Mouse (Mus musculus) lung, postnatal 0 days (tissue): ENCODE results near the gene Usp39.

Experiments
- CTCF ChIP-seq: IDR thresholded peaks from 2 replicates; pipeline ENCODE4 v1.5.1; 2016; ENCODE audit warnings: antibody characterized with exemption, mild to moderate bottlenecking
- EP300 ChIP-seq: IDR thresholded peaks from 2 replicates; pipeline ENCODE4 v1.6.1; 2016; ENCODE audit warnings: antibody characterized with exemption, mild to moderate bottlenecking, control low read depth

DNA sequence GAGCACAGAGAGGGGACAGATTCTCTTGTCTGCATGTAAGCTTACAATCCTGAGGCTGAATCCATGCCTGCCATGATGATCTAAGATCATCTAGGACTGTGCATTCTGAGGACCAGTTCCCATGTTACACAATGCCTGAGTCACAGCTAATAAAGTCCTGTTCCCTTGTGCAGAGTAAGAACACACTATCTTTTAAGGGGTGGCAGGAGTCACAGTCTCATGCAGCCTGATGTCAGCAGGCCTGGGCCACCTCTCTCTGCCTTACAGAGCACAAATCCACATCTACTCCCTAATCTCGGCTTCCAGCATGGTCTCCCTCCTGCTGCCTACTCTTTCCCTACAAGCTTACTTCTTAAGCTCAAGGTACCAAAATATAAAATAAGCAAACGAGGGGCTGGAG lies 29.6 kb downstream of the Usp39 start:
- TF ChIP-seq CTCF (no peak), EP300 (no peak; the same call in 1 of the 2 replicates)
